ENCODE assay signal across 8 mouse cellular contexts in the genomic region with DNA sequence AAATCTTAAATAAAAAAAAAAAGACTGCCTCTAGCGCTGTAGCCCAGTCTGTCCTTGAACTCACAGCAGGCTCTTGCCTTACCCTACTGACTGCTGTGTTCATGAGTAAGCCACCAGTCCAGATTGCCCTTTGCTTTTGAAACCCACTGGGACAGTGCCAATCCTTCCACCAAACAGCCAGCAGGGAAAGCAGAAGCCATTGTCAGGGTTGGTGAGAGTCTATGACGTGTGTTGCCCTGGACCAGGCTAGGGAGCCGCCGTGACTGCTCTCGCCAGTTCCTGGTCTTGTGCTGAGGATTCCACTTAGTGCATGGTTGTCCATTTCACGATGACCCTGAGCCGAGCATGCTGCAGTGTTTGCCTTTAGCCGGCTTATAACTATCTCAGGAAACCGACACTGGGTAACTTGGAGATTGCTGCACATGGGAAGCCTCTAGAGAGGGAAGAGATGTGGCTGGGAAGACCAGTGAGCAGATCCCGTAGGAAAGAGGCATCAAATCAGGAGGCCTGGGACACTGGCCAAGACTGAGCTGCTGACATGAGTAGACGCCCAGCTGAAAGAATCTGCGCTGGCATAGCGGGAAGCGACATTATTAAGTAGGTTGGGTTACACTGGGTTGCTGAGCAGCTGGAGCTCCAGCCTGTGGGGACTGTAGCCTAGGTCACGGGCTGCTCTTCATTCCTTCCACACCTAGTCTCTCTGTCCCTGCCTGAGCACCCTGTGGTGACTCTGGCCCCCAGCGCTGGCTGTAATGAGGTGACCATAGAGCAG. TPM values are rescaled to one million over a fixed set of nuclear protein-coding genes. Genes with fewer than 3 reads are reported as not detected.
DNase-seq lines count a peak whose midpoint lies in the region; ATAC-seq lines count a peak whose summit lies in the region.

No protein-coding gene starts in this region.

- 86% methylated on average over 16 of the region's 16 CpGs for WGBS in hindbrain, embryonic 13.5 days
- WGBS in hindbrain, embryonic 11.5 days: 87% methylated on average over 16 of the region's 16 CpGs
- WGBS in limb, embryonic 15.5 days: 70% methylated on average over 16 of the region's 16 CpGs

- H3K9ac ChIP-seq in hindbrain, embryonic 13.5 days: no peak overlapping the region
- H3K9ac ChIP-seq in hindbrain, embryonic 11.5 days (ENCODE audit: low read depth, low read length): no peak overlapping the region
- no peak overlapping the region for H3K9ac ChIP-seq in limb, embryonic 15.5 days

- peak overlapping the region; percentile 30; the same call in 1 of the 2 replicates for H3K27ac ChIP-seq in hindbrain, embryonic 13.5 days
- no peak overlapping the region for H3K27ac ChIP-seq in hindbrain, embryonic 11.5 days (ENCODE audit: low read depth, low read length)
- H3K27ac ChIP-seq in limb, embryonic 15.5 days: peak overlapping the region; percentile 23; the same call in 1 of the 2 replicates

- 0 out of 2 replicates have a peak, but pooled peaks cover 4% of the 10 kb centered on the region for H3K36me3 ChIP-seq in hindbrain, embryonic 13.5 days
- H3K36me3 ChIP-seq in hindbrain, embryonic 11.5 days (ENCODE audit: control insufficient read depth, insufficient read depth, low read length): no peaks in the 10 kb centered on the region
- peaks cover 7% of the 10 kb centered on the region; the same call in 1 of the 2 replicates for H3K36me3 ChIP-seq in limb, embryonic 15.5 days

- ATAC-seq in hindbrain, embryonic 13.5 days (ENCODE audit: low FRiP score): no peak
- no peak for ATAC-seq in hindbrain, embryonic 11.5 days (ENCODE audit: low FRiP score)
- ATAC-seq in limb, embryonic 15.5 days (ENCODE audit: insufficient number of reproducible peaks, low FRiP score, low TSS enrichment, low read depth): 0 out of 2 replicates have a peak, but pooled peaks have one; percentile 12

- H3K4me3 ChIP-seq in hindbrain, embryonic 13.5 days: no peak overlapping the region
- H3K4me3 ChIP-seq in hindbrain, embryonic 11.5 days (ENCODE audit: low read depth, low read length): no peak overlapping the region
- H3K4me3 ChIP-seq in limb, embryonic 15.5 days: no peak overlapping the region

- no peak overlapping the region for H3K4me2 ChIP-seq in hindbrain, embryonic 13.5 days
- no peak overlapping the region for H3K4me2 ChIP-seq in hindbrain, embryonic 11.5 days (replicated peaks; ENCODE audit: low read depth, low read length)
- no peak overlapping the region for H3K4me2 ChIP-seq in limb, embryonic 15.5 days

- H3K4me1 ChIP-seq in hindbrain, embryonic 13.5 days (replicated peaks): peaks cover 31% of the 10 kb centered on the region
- no peaks in the 10 kb centered on the region for H3K4me1 ChIP-seq in hindbrain, embryonic 11.5 days (replicated peaks; ENCODE audit: control insufficient read depth, insufficient read depth, low read length)
- peaks cover 42% of the 10 kb centered on the region for H3K4me1 ChIP-seq in limb, embryonic 15.5 days

- DNase-seq in hindbrain, embryonic 11.5 days (ENCODE audit: low spot score): no peak
- DNase-seq in adrenal gland, postnatal 14 days: peak; percentile 89
- peak; percentile 66 to 75 for DNase-seq in gastrocnemius, postnatal 36 days
- no peak for DNase-seq in urinary bladder, adult 18-20 months (ENCODE audit: low spot score in 2 of 2)
- no peak for DNase-seq in thymus, postnatal 25 days
- no peak for DNase-seq in T-cell, adult 2 months (ENCODE audit: low spot score)

- intact Hi-C loops in gastrocnemius, postnatal 36 days (cut with DNase I): no loop called here

- no peaks in the 10 kb centered on the region for H3K9me3 ChIP-seq in hindbrain, embryonic 13.5 days
- no peaks in the 10 kb centered on the region for H3K9me3 ChIP-seq in hindbrain, embryonic 11.5 days (ENCODE audit: control insufficient read depth, low read length)
- H3K9me3 ChIP-seq in limb, embryonic 15.5 days: no peaks in the 10 kb centered on the region

- H3K27me3 ChIP-seq in hindbrain, embryonic 13.5 days: no peaks in the 10 kb centered on the region
- no peaks in the 10 kb centered on the region for H3K27me3 ChIP-seq in hindbrain, embryonic 11.5 days (ENCODE audit: control insufficient read depth, insufficient read depth, low read length)
- H3K27me3 ChIP-seq in limb, embryonic 15.5 days: no peaks in the 10 kb centered on the region

RNA-seq across cellular contexts. Expression of a gene that starts 19.5 kb away (rescaled TPM):
- 6.7 and 7.5 TPM in 2 replicates for polyA plus RNA-seq in hindbrain, embryonic 13.5 days (2015; fragmentation: Nextera tagmentation; extraction: Ambion mirVana)
- 5.7 and 5.8 TPM in 2 replicates for polyA plus RNA-seq in hindbrain, embryonic 11.5 days (2014; fragmentation: Nextera tagmentation; extraction: Ambion mirVana)
- total RNA-seq in adrenal gland, postnatal 14 days (2021): 46.4 and 49.9 TPM in 2 replicates
- total RNA-seq in gastrocnemius, postnatal 36 days (2021): 1 to 10 TPM; 8.3 to 9.8 TPM
- 10.1 and 10.9 TPM in 2 replicates for polyA plus RNA-seq in limb, embryonic 15.5 days (2015; fragmentation: Nextera tagmentation; extraction: Ambion mirVana)

RNA-seq across cellular contexts. Expression of a gene that starts 35.7 kb away (rescaled TPM):
- 18.4 and 21.3 TPM in 2 replicates for polyA plus RNA-seq in hindbrain, embryonic 13.5 days (2015; fragmentation: Nextera tagmentation; extraction: Ambion mirVana)
- 21.6 and 23.4 TPM in 2 replicates for polyA plus RNA-seq in hindbrain, embryonic 11.5 days (2014; fragmentation: Nextera tagmentation; extraction: Ambion mirVana)
- 53.3 and 55.1 TPM in 2 replicates for total RNA-seq in adrenal gland, postnatal 14 days (2021)
- 10 to 100 TPM; 85.6 to 88.5 TPM for total RNA-seq in gastrocnemius, postnatal 36 days (2021)
- polyA plus RNA-seq in limb, embryonic 15.5 days (2015; fragmentation: Nextera tagmentation; extraction: Ambion mirVana): 13.9 TPM in 2 replicates

Comparison
In these comparisons a context has a peak if more than half of its experiments do, and no peak if none do; other contexts are left out.
1. DNase-seq: peak in adrenal gland, postnatal 14 days (single experiment) and gastrocnemius, postnatal 36 days (2 of 2); none in hindbrain, embryonic 11.5 days (single experiment), urinary bladder, adult 18-20 months (0 of 2), thymus, postnatal 25 days (single experiment) and T-cell, adult 2 months (single experiment).